Mouse (Mus musculus): ENCODE data around the gene Saa3. TPM values are rescaled to one million over a fixed set of nuclear protein-coding genes. Genes with fewer than 3 reads are reported as not detected.
"Not testable (repeated sequence)": the region's sequence is repeated elsewhere in the genome, so short reads cannot be mapped to it uniquely, and the experiment has no call there.

The Saa3 gene
- total RNA-seq (2021) = not detected
- long read RNA-seq = 0 reads

DNA sequence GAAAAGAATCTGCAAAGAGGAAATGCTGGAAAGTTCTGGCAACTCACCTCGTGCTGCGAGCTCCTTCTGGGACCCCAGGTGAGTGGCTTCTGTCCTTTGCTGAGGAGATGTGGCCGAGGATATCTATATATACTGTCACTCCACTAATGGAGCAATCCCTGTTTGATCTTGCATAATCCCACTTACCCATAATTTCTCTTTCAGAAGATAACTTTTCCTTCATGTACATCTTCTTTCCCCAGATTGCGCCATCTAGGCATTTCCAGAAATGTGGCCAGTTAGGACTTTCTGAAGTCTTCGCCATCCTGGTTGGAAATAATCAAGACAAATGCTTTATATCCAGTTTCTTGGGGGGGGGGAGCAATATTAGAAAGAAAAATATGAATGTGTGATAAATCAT is at the start of gene Saa3:
Gene Saa3, minus strand, starts transcription at position 101 of the 400 bp plus-strand sequence.
- no peak for DNase-seq (ENCODE audit: low spot score in 2 of 2)

DNA sequence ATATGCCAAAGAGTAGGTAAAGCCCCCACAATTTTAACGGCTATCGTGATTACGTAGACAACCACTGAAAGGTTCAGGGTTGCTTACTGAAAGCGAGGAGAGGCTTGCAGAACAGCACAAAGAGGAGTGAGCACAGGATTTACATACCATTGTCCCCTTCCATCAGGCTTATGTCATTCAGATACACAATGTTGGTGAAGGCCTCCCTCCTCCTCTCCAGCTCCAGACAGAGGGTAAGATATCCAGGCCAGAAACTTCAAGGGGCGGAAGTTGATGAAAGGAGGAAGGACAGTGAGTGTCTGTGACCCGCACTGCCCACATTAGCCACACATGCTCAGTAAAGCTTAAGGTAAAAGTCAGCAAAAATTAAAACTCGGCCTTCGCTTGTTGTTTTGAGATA is 49.2 kb upstream of the Saa3 start:
- DNase-seq (ENCODE audit: low spot score in 2 of 2) = no peak

DNA sequence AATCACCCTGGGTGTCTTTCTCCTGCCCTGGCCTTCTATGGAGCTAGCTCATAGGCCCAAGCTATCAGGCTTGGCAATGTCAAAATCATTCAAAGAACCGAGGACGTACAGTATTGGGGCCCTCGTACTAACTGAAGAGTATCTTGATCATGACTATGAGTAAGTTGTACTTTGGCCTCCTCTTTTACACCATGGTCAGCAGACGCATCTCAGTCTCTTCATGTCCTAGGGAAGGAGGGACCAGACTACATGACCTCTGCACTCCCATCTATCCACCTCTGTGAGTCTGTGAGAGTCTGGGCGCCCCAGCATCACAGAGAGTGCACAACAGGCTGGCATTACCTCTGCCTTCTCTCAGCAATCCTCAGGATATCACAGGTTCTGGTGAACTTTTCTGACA is 47.1 kb upstream of the Saa3 start:
- no peak for DNase-seq (ENCODE audit: low spot score in 2 of 2)

DNA sequence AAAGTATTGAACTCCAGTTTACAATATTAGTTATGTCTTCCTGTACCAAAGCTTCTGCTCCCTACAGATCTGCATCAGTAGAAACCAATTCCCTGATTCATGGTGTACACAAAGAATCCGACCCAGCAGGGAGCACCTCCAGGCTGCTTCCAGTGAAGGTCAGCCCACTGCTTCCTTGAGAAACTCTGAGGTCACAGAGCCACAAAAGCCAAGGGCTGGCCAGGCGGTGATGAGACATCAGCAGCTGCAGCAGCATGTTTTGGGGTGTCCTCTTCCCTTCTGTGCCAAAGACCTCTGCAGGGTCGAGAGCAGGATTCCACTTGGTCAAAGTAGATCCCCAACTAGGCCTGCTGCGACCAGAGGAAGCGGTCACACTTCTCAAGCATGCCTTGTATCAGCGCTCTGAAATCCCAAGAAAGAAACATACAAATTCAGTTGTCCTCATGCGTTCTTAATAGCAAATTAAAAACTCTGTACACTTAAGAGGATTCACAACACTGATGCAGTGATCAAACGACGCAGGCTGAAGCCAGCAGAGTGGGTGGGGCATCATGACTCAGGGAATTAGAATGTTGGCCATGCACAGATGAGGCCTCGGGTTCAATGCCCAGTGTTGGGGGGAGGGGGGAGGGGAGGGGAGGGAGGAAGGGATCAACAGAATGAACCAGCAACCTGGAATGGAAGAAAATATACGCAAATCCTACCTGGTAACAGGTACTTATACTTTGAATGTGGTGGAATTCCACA is 45.7 kb upstream of the Saa3 start:
- no peak for DNase-seq (ENCODE audit: low spot score in 2 of 2)

DNA sequence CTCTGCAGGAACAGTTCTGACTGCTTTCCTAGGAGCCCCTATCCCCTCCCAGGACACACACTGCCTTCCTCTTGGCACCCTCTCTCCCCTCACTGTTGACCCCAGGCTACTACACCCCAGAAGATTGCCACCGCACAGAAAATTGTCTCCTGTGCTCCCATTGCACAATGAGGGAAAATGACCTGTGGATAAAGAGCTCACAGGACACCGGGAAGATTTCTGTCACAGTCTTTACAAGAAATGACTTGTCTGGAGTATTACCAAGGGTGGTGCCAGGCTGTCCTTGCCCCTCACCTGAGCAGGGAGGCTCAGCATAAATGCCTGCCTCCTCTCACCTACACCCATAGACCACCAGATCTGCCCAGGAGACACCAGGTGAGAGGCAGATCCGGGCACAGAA is 36.0 kb upstream of the Saa3 start, which contains the start of gene Saa2:
Gene Saa2, plus strand, starts transcription at position 301 of the 400 bp plus-strand sequence.
- DNase-seq (ENCODE audit: low spot score in 2 of 2) = no peak

DNA sequence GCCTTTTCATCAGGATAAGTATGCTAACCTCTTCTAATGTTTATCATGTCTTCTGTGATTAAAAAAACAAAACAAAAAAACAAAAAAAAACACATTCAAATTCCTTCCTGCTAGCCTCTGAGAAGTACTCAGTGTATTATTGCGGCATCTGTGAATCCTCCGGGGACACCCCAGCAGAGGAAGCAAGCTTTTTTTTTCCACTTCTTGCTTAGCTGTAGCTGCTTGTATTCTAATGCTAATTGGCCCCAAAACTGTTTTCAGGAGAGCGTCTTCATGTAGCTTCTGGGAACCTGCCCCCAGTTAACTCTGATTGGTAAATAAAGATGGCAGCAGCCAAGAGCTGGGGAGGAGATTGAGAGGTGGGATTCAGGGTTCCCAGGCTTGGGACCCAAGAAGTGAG is 33.0 kb upstream of the Saa3 start:
- DNase-seq (ENCODE audit: low spot score in 2 of 2) = no peak

DNA sequence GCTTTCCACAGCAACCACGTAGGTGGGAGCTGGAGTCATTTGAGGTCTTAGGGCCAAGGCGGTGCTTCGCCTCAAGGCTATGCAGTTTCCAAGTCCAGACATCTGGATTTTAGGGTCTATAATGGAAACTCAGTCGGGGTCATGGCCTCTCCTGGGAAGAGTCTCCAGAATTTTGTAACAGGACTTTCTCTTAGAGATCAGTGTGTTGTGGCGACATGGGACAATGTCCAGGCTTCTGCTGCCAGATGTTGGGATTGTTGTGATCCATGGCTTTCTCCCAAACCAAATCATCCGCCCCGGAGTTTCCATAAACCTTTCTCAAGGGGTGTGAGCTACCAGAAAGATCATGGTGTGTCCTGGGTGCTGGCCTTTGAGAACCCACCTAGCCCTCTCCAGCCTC is 30.9 kb upstream of the Saa3 start:
- DNase-seq (ENCODE audit: low spot score in 2 of 2) = no peak

DNA sequence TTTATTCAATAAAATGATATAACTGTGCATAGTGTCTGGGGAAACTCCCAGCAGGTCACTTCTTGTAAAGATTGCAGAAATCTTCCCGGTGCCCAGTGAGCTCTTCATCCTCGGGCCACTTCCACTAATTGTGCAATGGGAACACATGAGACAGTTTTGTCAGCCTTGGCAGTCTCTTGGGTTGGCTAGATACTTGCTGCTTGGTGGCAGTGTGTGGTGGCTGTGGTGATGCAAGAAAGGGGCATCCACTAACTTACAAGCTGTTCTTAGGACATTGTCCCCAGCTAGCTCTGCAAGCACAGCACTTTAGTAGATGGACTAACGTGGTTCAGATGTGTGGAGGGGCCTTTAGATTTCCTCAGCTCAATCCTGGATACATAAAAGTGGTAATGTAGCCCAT is 30.3 kb upstream of the Saa3 start:
- no peak for DNase-seq (ENCODE audit: low spot score in 2 of 2)

DNA sequence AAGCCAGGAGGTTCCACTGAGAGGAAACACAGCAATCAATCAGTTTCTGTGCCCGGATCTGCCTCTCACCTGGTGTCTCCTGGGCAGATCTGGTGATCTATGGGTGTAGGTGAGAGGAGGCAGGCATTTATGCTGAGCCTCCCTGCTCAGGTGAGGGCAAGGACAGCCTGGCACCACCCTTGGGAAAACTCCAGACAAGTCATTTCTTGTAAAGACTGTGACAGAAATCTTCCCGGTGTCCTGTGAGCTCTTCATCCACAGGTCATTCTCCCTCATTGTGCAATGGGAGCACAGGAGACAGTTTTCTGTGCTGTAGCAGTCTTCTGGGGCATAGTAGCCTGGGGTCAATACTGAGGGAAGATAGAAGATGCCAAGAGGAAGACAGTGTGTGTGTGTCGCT is 27.4 kb upstream of the Saa3 start, which contains the start of gene Saa1:
Gene Saa1, minus strand, starts transcription at position 101 of the 400 bp plus-strand sequence.
- not testable (repeated sequence) for DNase-seq (ENCODE audit: low spot score in 2 of 2)

DNA sequence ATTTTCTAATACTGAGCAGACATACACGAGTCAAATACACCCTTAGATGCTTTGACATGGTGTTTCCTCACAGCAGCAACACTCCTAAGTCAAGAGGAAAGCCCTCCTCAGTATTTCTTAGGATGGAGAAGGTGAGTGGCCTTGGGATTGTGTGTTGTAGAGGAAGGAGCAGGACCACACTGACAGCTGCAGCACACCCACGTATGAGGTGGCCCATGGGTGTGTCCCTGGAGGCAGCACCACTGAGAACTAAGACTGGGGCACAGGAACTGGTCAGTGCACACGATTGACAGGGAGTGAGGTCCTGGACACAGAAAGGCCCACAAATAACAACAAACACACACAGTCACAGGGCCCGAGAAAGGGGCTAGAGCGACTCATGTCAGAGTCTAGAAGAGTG is 24.5 kb upstream of the Saa3 start:
- not testable (repeated sequence) for DNase-seq (ENCODE audit: low spot score in 2 of 2)

DNA sequence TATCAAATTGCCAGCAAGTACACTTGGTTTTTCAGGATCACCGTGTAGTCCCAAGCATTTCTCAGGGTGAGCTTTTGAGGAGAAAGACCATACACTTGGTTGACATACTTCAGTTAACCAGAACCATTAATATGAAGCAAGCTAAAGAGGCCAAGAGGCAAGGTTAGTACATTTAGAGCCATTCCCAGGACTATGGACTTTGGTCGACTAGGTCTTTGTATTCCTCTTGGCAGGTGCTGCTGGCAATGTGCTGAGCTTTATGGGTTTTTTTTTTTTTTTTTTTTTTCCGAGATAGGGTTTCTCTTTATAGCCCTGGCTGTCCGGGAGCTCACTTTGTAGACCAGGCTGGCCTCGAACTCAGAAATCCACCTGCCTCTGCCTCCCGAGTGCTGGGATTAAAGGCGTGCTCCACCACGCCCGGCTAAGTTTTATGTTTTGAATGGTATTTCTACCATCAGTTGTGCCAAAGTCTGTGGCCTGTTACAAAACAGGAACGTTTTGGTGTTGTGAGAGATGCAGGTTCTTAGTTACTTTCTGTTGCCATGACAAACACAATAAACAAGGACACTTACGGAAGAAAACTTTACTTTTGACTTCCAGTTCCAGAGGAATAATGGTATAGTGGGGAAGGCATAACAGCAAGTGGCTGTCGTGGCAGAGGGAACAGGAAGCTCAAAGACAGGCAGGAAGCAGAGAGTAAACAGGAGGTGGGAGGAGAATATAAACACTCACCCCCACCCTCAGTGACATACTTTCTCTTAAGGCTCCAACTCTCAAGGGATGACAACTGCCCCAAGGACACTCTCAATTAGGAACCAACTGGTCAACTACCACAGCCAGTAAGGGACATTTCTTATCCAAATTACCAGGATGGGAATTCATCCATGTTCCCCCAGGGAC is 23.3 kb upstream of the Saa3 start:
- no peak for DNase-seq (ENCODE audit: low spot score in 2 of 2)

DNA sequence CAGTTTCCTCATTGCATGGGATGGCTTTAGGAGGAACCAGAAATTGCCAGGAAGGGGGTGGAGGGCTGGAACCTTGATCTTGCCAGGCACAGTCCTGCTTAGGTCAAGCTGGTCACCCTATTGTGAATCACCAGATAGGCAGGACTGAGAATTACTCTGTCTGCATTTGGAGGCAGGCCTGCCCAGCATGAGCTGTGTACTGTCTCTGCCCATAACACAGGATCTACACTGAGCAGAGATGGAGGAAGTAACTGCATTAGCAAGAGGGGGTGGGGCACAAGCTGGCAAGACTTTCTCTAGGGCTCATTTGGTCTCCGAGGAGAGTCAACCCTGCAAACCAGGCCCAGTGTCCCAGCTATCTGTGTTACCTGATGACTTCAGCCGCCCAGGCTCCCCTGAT is 19.5 kb upstream of the Saa3 start:
- no peak for DNase-seq (ENCODE audit: low spot score in 2 of 2)

DNA sequence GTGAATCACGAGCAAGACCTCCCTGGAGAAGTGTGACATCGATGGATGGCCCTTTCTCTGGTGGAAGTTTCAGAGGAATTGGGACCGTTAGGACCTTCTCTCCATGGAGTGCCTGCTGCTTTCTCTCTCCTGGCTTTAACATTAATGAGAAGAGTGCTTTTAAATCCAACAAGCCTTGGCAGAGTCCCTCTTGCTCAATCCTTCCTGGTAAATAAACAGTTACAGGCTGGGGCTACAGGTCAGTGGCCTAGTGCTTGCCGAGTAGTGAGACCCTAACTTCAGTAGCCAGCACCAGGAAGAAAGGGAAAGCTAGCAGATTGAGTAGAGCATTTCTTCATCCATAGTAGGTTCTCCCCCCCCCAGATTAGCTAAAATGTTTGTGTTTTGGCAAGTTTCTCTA is 17.0 kb upstream of the Saa3 start, which contains the start of gene Saa4:
Gene Saa4, minus strand, starts transcription at position 146 of the 400 bp plus-strand sequence.
- no peak for DNase-seq (ENCODE audit: low spot score in 2 of 2)

DNA sequence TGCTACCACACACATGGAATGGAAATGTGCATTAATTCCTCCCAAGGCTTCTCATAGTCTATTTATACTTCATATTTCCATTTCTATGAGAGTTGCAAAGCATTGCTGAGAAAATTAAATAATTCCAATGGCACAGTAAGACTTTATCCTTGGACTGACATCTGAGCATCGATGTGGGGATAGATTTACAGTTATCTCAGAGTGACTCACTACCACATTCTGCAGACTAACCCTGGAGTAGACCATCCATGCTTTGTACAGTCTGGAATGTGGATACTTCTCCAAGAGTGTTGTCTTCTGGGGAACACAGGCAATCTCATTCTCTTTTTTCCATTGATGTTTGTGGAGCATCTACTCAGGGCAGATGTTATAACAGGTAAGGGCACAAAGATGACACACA is 12.1 kb upstream of the Saa3 start:
- DNase-seq (ENCODE audit: low spot score in 2 of 2) = no peak

DNA sequence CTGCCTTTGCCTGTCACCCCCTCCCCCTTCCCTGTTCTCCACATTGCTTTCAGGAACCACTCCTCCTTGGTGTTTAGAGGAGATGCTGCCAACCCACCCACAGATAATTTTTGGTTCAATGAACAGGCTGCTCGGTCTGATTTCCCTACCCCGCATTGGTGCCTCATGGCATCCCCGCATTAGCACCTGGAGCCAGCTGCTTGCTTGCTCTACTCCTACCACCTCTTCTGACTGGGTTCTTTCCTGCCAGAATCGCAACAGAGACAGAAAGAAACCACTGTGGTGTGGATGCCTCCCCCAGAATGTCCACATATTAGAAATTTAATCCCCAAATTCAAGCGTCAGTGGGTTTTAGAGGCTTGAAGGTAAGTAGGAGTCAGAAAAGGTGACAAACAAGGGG is 8.9 kb upstream of the Saa3 start:
- DNase-seq (ENCODE audit: low spot score in 2 of 2) = peak; percentile 17 to 34

DNA sequence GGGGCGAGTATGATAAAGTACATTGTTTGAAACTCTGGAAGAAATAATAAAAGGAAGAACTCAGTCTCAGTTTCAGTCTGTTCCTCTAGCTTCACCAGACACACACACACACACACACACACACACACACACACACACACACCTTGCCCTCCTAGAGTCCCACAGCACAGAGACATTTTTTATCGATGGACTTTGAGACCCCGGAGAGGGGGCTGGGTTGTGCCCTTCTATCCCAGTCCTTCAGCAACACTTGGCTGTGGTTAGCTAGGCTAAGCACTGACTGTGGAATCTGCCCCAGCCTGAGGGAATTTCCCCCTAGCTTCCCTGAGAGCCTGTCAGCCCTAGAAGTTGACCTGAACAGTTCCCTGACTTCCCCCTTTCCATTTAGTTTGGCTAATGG is 8.3 kb upstream of the Saa3 start:
- no peak for DNase-seq (ENCODE audit: low spot score in 2 of 2)

DNA sequence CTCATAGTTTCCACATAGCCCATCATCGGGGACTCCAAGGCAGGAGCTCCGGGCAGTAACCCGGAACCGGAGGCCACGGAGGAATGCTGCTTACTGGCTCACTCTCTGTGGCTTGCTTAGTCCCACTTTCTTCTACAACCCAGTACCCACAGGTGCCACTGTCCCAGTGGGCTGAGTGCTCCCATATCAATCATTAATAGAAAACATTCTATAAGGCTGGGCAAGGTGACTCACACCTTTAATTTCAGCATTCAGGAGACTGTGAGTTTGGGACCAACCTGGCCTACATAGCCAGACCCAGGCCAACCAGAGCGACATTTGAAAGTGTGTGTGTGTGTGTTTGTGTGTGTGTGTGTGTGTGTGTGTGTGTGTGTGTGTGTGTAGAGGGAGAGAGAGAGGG is 7.9 kb upstream of the Saa3 start:
- DNase-seq (ENCODE audit: low spot score in 2 of 2) = no peak

DNA sequence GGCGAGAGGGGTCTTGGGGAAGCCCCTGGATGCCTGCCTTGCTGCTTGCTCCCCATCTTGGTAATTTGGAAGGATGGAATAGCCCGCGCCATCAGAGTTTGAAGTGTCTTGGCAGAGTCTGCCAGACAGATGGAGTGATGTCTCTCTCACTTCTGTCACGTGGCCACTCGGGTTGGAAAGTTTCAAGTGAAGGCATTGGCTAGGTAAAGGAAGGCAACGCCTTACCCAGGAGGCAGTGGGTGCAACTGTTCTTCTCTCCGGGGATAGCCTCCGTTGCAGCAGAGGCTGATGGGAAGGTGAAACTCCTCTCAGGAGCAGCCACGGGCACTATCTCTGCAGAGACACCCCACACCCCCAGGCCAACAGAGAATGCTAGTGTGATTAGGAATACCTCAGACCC is 5.0 kb upstream of the Saa3 start:
- DNase-seq (ENCODE audit: low spot score in 2 of 2) = peak in 1 of 2 experiments; percentile 27

DNA sequence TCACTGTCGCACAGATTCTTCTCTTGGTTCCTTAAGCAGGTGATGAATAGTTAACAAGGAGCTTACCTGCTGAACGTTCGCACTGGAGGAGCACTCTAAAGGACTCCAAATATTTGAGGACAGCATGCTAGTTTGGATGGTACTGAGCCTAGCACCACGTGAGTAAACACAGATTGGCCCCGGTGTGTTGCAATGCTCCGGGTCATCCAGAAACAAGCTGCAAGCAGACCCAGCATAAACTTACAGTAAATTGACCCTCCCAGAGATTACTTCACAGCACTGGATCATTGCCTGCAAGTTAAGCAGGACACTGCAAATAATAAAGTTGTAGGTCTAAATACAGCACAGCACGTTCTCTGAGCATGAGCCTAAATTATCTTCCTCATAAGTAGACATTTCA is 4.0 kb upstream of the Saa3 start:
- DNase-seq (ENCODE audit: low spot score in 2 of 2) = no peak

DNA sequence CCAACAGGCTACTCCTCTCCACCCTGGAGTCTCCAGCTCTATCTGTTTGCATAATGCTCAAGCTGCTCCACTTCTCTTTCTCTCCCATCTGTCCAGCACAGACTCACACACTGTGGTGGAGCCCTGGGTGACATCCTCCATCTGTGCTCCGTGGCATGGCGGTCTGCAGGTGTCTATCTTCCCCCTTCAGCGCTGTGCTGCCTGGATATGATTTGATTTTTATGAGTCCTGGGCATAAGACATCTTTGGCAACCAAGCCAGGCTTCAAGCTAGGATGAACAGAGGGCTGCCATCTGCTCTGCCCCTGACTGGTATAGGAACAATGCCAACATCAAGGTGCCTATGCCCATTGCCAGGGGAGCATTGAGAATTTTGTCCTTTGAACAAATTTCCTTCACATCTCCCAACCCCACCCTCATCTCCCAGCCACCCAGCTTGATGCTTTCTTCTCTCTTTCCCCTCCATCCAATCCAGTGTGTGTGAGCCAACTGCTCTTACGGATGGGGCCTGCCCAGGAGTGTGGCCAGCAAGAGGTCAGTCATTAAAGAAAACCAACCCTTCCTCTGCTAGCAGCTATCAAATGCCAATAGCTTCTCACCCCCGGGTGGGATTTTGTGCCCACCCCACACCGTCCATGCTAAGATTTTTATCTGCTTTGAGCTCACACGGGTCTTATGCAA is 3.2 kb upstream of the Saa3 start:
- no peak for DNase-seq (ENCODE audit: low spot score in 2 of 2)

DNA sequence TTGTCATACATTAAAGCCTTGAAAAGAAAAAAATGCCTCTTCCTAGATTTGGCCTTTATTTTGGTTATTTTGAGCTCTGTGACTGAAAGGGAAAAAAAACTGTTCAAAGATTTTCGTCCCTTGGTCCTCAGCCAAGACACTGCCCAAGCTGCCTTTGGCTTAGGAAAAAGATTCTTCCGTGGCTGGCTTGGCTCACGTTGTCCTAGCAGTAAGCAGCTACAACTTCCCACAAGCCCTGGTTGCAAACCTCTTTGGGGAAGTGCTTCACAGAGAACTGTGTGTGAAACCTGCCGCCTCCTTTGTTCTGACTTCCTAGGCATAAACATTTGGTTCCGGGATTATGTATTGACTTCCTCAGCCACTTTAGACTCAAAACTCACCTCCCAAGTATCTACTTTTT is 1.4 kb upstream of the Saa3 start:
- DNase-seq (ENCODE audit: low spot score in 2 of 2) = no peak

DNA sequence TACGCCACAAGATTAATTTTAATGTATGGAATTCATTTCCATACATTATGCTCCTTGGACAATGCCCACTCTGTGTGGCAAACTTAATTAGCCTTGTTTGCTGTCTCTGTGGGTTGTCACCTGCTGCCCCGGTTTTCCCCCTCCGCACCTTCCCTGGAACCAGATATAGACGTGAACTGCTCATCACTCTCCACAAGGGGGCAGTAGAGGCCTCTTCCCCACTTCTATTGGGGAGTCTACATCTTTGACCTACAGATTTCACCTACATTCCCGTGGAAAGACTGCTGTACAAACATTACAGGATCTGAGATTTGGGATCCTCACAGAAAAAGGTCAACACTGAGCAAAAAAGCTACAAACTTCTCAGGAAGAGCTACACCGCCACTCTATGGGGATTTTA is 982 bp downstream of the Saa3 start:
- DNase-seq (ENCODE audit: low spot score in 2 of 2) = peak in 1 of 2 experiments; percentile 59
